Mouse (Mus musculus) heart, embryonic 12.5 days (tissue): ENCODE results near the gene Cnot8. TPM values are rescaled to one million over a fixed set of nuclear protein-coding genes. Genes with fewer than 3 reads are reported as not detected.
"Not testable (repeated sequence)": the region's sequence is repeated elsewhere in the genome, so short reads cannot be mapped to it uniquely, and the experiment has no call there.

Source experiments
- ATAC-seq: fragments of 200-750 bp; cut with Nextera tagmentation; 2 replicates; pipeline ENCODE4 v1.8.0; 2017; ENCODE audit warnings: moderate TSS enrichment, moderate library complexity; ENCODE audit not compliant: insufficient number of reproducible peaks, low FRiP score
- H3K27ac ChIP-seq: fragments of 300-500 bp; sonication (generic); 2 replicates; pipeline ENCODE4 v1.5.1; 2016; ENCODE audit warnings: mild to moderate bottlenecking, moderate library complexity; ENCODE audit not compliant: poor library complexity, severe bottlenecking
- H3K27me3 ChIP-seq: fragments of 300-500 bp; sonication (generic); replicated peaks from 2 replicates; pipeline ENCODE4 v1.6.1; 2016; ENCODE audit warnings: mild to moderate bottlenecking, moderate library complexity
- H3K36me3 ChIP-seq: fragments of 300-500 bp; sonication (generic); 2 replicates; pipeline ENCODE4 v1.6.1; 2016; ENCODE audit warnings: mild to moderate bottlenecking, moderate library complexity
- H3K4me1 ChIP-seq: fragments of 300-500 bp; sonication (generic); replicated peaks from 2 replicates; pipeline ENCODE4 v1.6.1; 2016; ENCODE audit warnings: mild to moderate bottlenecking
- H3K4me2 ChIP-seq: fragments of 300-500 bp; sonication (generic); 2 replicates; pipeline ENCODE4 v1.6.1; 2016; ENCODE audit warnings: mild to moderate bottlenecking, moderate library complexity
- H3K4me3 ChIP-seq: fragments of 300-500 bp; sonication (generic); 2 replicates; pipeline ENCODE4 v1.5.1; 2016; ENCODE audit warnings: mild to moderate bottlenecking
- H3K9ac ChIP-seq: fragments of 300-500 bp; sonication (generic); 2 replicates; pipeline ENCODE4 v1.6.1; 2016; ENCODE audit warnings: mild to moderate bottlenecking, moderate library complexity
- H3K9me3 ChIP-seq: fragments of 300-500 bp; sonication (generic); replicated peaks from 2 replicates; pipeline ENCODE4 v1.6.1; 2016; ENCODE audit warnings: mild to moderate bottlenecking, moderate library complexity
- WGBS: fragments of 180-500 bp; shearing (Covaris S2); methylation state at CpG from one replicate; pipeline ENCODE4 v1.1.7; 2016; 5-methylcytosine and 5-hydroxymethylcytosine counted together
- polyA plus RNA-seq: library from polyadenylated mRNA; unstranded; fragments of >200 nt; fragmentation: Nextera tagmentation; extraction: Ambion mirVana; gene quantifications from 2 replicates; pipeline ENCODE4 v1.2.1, GENCODE M21; 2016

Cnot8 gene
- polyA plus RNA-seq: 71.7 and 73.8 TPM in 2 replicates

GRCm38 (mm10) chr11:58103697-58104306 lies at the start of gene Cnot8:
Gene Cnot8, plus strand, starts transcription at chr11:58104153.
- Histone ChIP-seq H3K4me3 (peak within 1 kb of the TSS; percentile 89), H3K9ac (peak within 1 kb of the TSS; percentile 92)
- WGBS: under 1% methylated on average over 55 of the region's 55 CpGs

GRCm38 (mm10) chr11:58057455-58057854 lies 46.5 kb upstream of the Cnot8 start:
- H3K4me2 ChIP-seq: no peak overlapping the region
- no peak overlapping the region for H3K27ac ChIP-seq
- 0 out of 2 replicates have a peak, but pooled peaks cover 3% of the 10 kb centered on the region for H3K9me3 ChIP-seq
- no peaks in the 10 kb centered on the region for H3K4me1 ChIP-seq
- 63% methylated on average over 6 of the region's 6 CpGs for WGBS
- no peak overlapping the region for H3K4me3 ChIP-seq
- ATAC-seq: no peak
- no peak overlapping the region for H3K9ac ChIP-seq
- peaks cover 85% of the 10 kb centered on the region for H3K36me3 ChIP-seq
- H3K27me3 ChIP-seq: no peaks in the 10 kb centered on the region

More at GRCm38 (mm10) chr11:58103697-58104306, at the start of gene Cnot8:
- no peaks in the 10 kb centered on the region for H3K9me3 ChIP-seq
- peak; percentile 98 for ATAC-seq
- H3K4me2 ChIP-seq: peak within 1 kb of the TSS; percentile 86
- peaks cover 5% of the 10 kb centered on the region; the same call in 1 of the 2 replicates for H3K36me3 ChIP-seq
- peak within 1 kb of the TSS; percentile 86 for H3K27ac ChIP-seq
- H3K4me1 ChIP-seq: peaks cover 18% of the 10 kb centered on the region
- no peaks in the 10 kb centered on the region for H3K27me3 ChIP-seq

GRCm38 (mm10) chr11:58059752-58060151 lies 44.2 kb upstream of the Cnot8 start:
- H3K4me1 ChIP-seq, H3K4me3 ChIP-seq, H3K9me3 ChIP-seq, H3K27ac ChIP-seq, H3K9ac ChIP-seq, H3K4me2 ChIP-seq, H3K27me3 ChIP-seq: not testable (repeated sequence)
- H3K36me3 ChIP-seq: peaks cover 67% of the 10 kb centered on the region
- 94% methylated on average over 7 of the region's 7 CpGs for WGBS
- ATAC-seq: peak; percentile 44

GRCm38 (mm10) chr11:58061218-58061617 lies 42.7 kb upstream of the Cnot8 start:
- peaks cover 52% of the 10 kb centered on the region for H3K36me3 ChIP-seq
- H3K4me2 ChIP-seq, ATAC-seq, H3K4me3 ChIP-seq, H3K9me3 ChIP-seq, H3K27ac ChIP-seq, H3K27me3 ChIP-seq, H3K9ac ChIP-seq, H3K4me1 ChIP-seq: not testable (repeated sequence)
- WGBS: 93% methylated on average over 4 of the region's 4 CpGs

GRCm38 (mm10) chr11:58062586-58062985 lies 41.4 kb upstream of the Cnot8 start:
- no peak for ATAC-seq
- H3K27ac ChIP-seq: no peak overlapping the region

GRCm38 (mm10) chr11:58065025-58065424 lies 38.9 kb upstream of the Cnot8 start:
- no peaks in the 10 kb centered on the region for H3K27me3 ChIP-seq
- H3K36me3 ChIP-seq: peaks cover 19% of the 10 kb centered on the region
- 89% methylated on average over 4 of the region's 4 CpGs for WGBS
- no peak overlapping the region for H3K4me3 ChIP-seq
- no peaks in the 10 kb centered on the region for H3K4me1 ChIP-seq
- H3K4me2 ChIP-seq: no peak overlapping the region
- no peak overlapping the region for H3K9ac ChIP-seq
- no peak overlapping the region for H3K27ac ChIP-seq
- no peaks in the 10 kb centered on the region for H3K9me3 ChIP-seq
- ATAC-seq: no peak

More at GRCm38 (mm10) chr11:58062586-58062985, 41.4 kb upstream of the Cnot8 start:
- Histone ChIP-seq H3K4me2 (no peak overlapping the region), H3K4me3 (no peak overlapping the region), H3K9me3 (no peaks in the 10 kb centered on the region), H3K36me3 (peaks cover 40% of the 10 kb centered on the region), H3K9ac (no peak overlapping the region), H3K27me3 (no peaks in the 10 kb centered on the region), H3K4me1 (no peaks in the 10 kb centered on the region)
- 85% methylated on average over 4 of the region's 4 CpGs for WGBS

GRCm38 (mm10) chr11:58072978-58073377 lies 31.0 kb upstream of the Cnot8 start:
- H3K27ac ChIP-seq: no peak overlapping the region
- H3K4me2 ChIP-seq: no peak overlapping the region
- H3K36me3 ChIP-seq: no peaks in the 10 kb centered on the region
- H3K9me3 ChIP-seq: 0 out of 2 replicates have a peak, but pooled peaks cover 3% of the 10 kb centered on the region
- H3K4me3 ChIP-seq: no peak overlapping the region
- no peaks in the 10 kb centered on the region for H3K4me1 ChIP-seq
- H3K27me3 ChIP-seq: no peaks in the 10 kb centered on the region
- ATAC-seq: no peak
- WGBS: 66% methylated on average over 3 of the region's 3 CpGs
- no peak overlapping the region for H3K9ac ChIP-seq

- Histone ChIP-seq H3K9ac (no peak overlapping the region), H3K9me3 (0 out of 2 replicates have a peak, but pooled peaks cover 7% of the 10 kb centered on the region), H3K4me1 (no peaks in the 10 kb centered on the region), H3K27ac (no peak overlapping the region), H3K27me3 (no peaks in the 10 kb centered on the region), H3K4me3 (no peak overlapping the region), H3K36me3 (no peaks in the 10 kb centered on the region), H3K4me2 (no peak overlapping the region)
- ATAC-seq: no peak
- WGBS: 67% methylated on average over 4 of the region's 4 CpGs
These were observed 26.7 kb upstream of the Cnot8 start for GRCm38 (mm10) chr11:58077270-58077669.

- Histone ChIP-seq H3K9ac (no peak overlapping the region), H3K4me1 (no peaks in the 10 kb centered on the region), H3K4me2 (no peak overlapping the region), H3K9me3 (0 out of 2 replicates have a peak, but pooled peaks cover 4% of the 10 kb centered on the region), H3K27ac (no peak overlapping the region), H3K4me3 (no peak overlapping the region), H3K36me3 (no peaks in the 10 kb centered on the region), H3K27me3 (no peaks in the 10 kb centered on the region)
- 85% methylated on average over 6 of the region's 6 CpGs for WGBS
- ATAC-seq: no peak
These were observed 22.2 kb upstream of the Cnot8 start for GRCm38 (mm10) chr11:58081716-58082115.

GRCm38 (mm10) chr11:58092541-58092940 lies 11.4 kb upstream of the Cnot8 start:
- 47% methylated on average over 4 of the region's 4 CpGs for WGBS
- H3K4me3 ChIP-seq: peak overlapping the region; percentile 13
- no peaks in the 10 kb centered on the region for H3K9me3 ChIP-seq
- no peak overlapping the region for H3K27ac ChIP-seq
- H3K4me1 ChIP-seq: peaks cover 10% of the 10 kb centered on the region; the same call in 1 of the 2 replicates
- H3K36me3 ChIP-seq: no peaks in the 10 kb centered on the region
- H3K4me2 ChIP-seq: peak overlapping the region; percentile 57
- H3K9ac ChIP-seq: peak overlapping the region; percentile 39; the same call in 1 of the 2 replicates
- no peaks in the 10 kb centered on the region; the same call in 1 of the 2 replicates for H3K27me3 ChIP-seq
- no peak for ATAC-seq

- Histone ChIP-seq H3K36me3 (no peaks in the 10 kb centered on the region), H3K4me1 (peaks cover 12% of the 10 kb centered on the region; the same call in 1 of the 2 replicates), H3K27ac (no peak within 1 kb of the TSS), H3K9me3 (no peaks in the 10 kb centered on the region), H3K4me2 (peak within 1 kb of the TSS; percentile 57), H3K27me3 (no peaks in the 10 kb centered on the region; the same call in 1 of the 2 replicates), H3K4me3 (peak within 1 kb of the TSS; percentile 13), H3K9ac (peak within 1 kb of the TSS; percentile 39; the same call in 1 of the 2 replicates)
- 14% methylated on average over 12 of the region's 12 CpGs for WGBS
- 0 out of 2 replicates have a peak, but pooled peaks have one; percentile 51 for ATAC-seq
These were observed 10.9 kb upstream of the Cnot8 start, which contains the start of gene Gm12248 for GRCm38 (mm10) chr11:58093021-58093528. Gene Gm12248, minus strand, starts transcription at chr11:58093134.
